Mouse (Mus musculus): ENCODE data around the gene Gm49392. TPM values are rescaled to one million over a fixed set of nuclear protein-coding genes. Genes with fewer than 3 reads are reported as not detected.
A peak's percentile ranks its signal among the peaks of the same experiment; 100 is the strongest.
"Not testable (repeated sequence)": the region's sequence is repeated elsewhere in the genome, so short reads cannot be mapped to it uniquely, and the experiment has no call there.

Gm49392 gene
- under 1 TPM in 1 of 2 experiments, not detected in 1; 0.66 TPM for total RNA-seq (2021)
- long read RNA-seq, experiment 1 = 0 reads
- long read RNA-seq, experiment 2 = 0 reads

- intact Hi-C loops (cut with DNase I; ENCODE audit: low total_unique reads); DNase-seq: not testable (repeated sequence)
Observed at GRCm38 (mm10) chr13:60896794-60897193, at the start of gene Gm49392. Gm49392 (minus strand) TSS chr13:60896894.

DNA sequence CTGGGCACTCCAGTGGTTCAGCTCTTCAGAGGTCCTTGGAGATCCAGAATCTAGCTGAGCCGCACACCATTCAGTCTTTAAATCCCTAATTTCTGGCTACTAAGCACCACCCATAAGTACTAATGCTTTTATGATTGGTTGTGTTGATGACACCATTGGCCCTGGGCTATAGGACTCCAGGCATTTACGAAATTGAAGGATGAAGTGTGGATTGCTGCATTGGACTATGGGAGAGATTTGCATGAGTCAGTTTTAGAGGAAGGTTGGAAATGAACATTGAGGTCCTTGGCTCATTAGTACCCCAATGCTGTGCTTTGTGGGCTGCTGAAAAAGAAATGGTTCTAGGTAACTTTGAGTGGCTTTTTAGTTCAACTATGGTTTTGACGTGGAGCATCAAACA lies 45.2 kb upstream of the Gm49392 start, which contains the start of gene Tpbpa:
Gene Tpbpa (minus strand): TSS at position 101 of the 400 bp plus-strand sequence.
- intact Hi-C loops (cut with DNase I; ENCODE audit: low total_unique reads); DNase-seq: not testable (repeated sequence)

DNA sequence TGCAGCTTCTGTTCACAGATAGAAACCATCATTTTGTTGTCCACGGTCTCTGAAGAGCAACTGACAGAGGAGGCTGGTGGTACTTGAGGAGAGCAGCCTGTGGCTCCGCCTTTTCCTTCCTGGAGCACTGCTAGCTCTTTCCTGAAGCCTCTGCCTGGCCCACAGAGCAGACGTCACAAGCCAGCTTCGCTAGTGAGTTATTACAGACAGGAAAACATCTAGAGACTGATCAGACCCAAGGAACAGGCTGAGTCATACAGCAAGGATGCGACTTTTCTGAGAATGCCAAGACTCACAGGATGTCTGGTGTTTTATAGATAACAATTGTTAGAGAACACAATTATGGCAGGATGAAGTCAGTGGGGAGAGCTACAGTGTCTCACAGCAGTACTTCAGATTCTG lies 39.8 kb upstream of the Gm49392 start, which contains the start of the genes Gm49391 and Ctla2a:
Gene Gm49391 (minus strand): TSS at position 72 of the 402 bp plus-strand sequence.
Gene Ctla2a (minus strand): TSS at position 126 of the 402 bp plus-strand sequence.
- intact Hi-C loops (cut with DNase I; ENCODE audit: low total_unique reads) = no loop called here
- peak; percentile 11 for DNase-seq

DNA sequence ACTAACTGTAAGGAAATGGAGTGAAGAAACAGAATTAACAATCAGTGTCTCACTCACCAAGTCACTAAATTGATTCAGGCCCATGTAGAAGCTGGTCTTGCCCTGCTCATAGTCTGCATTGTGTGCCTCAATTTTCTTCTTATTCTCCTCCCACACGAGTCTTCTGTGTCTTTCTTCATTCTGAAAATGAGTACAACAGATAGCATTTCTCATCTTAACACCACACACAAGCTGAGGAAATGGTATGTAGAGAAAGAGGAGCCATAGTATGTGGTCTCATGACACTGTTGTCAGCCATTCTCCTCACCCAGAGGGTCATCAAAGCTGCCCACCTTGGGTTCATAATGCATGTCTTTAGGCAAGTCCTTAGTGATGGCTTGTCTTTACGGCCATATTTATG lies 38.8 kb upstream of the Gm49392 start, which contains the start of gene Gm49393:
Gene Gm49393 (minus strand): TSS at position 101 of the 400 bp plus-strand sequence.
- DNase-seq; intact Hi-C loops (cut with DNase I; ENCODE audit: low total_unique reads): not testable (repeated sequence)

DNA sequence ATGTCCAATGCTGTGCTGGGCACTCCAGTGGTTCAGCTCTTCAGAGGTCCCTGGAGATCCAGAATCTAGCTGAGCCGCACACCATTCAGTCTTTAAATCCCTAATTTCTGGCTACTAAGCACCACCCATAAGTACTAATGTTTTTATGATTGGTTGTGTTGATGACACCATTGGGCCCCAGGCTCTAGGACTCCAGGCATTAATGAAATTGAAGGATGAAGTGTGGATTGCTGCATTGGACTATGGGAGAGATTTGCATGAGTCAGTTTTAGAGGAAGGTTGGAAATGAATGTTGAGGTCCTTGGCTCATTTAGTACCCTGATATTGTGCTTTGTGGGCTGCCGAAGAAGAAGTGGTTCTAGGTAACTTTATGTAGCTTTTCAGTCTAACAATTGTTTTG lies 8.1 kb upstream of the Gm49392 start, which contains the start of gene Tpbpb:
Gene Tpbpb (minus strand): TSS at position 101 of the 400 bp plus-strand sequence.
- DNase-seq; intact Hi-C loops (cut with DNase I; ENCODE audit: low total_unique reads): not testable (repeated sequence)

DNA sequence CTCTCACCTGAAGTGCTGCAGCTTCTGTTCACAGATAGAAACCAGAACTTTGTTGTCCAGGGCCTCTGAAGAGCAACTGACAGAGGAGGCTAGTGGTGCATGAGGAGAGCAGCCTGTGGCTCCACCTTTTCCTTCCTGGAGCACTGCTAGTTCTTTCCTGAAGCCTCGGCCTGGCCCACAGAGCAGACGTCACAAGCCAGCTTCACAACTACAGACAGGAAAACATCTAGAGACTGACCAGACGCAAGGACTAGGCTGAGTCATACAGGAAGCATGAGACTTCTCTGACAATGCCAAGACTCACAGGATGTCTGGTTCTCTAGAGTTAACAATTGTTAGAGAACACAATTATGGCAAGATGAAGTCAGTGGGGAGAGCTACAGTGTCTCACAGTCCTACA lies 634 bp upstream of the Gm49392 start, which contains the start of gene Ctla2b:
Gene Ctla2b (minus strand): TSS at position 120 of the 400 bp plus-strand sequence.
- intact Hi-C loops (cut with DNase I; ENCODE audit: low total_unique reads) = no loop called here
- DNase-seq = peak; percentile 37

DNA sequence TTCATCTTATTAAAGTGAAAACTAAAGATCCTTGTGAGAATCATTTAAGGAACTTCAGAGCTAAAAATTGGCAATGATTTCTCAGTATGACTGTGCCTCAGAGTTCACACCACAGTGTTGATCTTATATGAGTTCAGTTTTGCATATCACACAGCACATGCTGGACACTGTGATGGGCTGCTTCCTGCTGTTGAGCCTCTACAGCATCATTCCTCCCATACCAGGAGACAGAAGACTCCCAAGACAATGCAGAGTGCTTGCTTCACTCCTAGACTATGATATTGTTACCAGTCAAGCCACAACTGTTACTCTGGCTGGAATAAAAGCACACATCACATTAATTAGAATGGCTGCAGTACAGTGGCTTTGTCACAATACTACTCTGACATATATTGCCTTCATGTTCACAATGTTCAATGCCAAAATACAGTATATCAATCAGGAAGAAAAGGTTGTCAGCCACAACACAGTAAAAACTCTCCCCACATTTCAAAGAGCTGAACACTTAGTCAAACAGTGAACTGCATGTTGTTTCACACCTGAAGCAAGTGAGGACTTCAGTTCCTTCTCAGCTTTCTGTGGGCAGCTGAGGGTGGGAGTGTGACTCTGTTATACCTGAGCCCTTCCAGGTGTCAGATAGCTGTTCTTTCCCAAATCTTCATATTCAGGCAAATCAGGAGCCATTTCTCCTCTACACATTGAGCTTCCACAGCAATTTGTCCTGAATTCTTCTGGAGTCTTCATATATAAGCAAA lies 1.1 kb downstream of the Gm49392 start:
- no peak for DNase-seq
- intact Hi-C loops (cut with DNase I; ENCODE audit: low total_unique reads) = no loop called here

DNA sequence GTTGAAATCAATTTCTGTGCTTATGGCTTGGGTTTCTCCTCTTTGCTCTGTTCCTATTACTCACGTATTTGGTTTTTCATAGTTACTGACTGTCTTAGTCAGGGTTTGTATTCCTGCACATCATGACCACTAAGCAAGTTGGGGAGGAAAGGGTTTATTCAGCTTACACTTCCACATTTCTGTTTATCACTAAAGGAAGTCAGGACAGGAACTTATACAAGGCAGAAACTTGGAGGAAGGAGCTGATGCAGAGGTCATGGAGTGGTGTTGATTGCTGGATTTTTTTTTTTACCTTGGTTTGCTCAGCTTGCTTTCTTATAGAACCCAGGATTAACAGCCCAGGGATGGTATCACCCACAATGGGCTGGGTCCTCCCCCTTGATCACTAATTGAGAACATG lies 4.4 kb downstream of the Gm49392 start:
- intact Hi-C loops (cut with DNase I; ENCODE audit: low total_unique reads) = no loop called here

DNA sequence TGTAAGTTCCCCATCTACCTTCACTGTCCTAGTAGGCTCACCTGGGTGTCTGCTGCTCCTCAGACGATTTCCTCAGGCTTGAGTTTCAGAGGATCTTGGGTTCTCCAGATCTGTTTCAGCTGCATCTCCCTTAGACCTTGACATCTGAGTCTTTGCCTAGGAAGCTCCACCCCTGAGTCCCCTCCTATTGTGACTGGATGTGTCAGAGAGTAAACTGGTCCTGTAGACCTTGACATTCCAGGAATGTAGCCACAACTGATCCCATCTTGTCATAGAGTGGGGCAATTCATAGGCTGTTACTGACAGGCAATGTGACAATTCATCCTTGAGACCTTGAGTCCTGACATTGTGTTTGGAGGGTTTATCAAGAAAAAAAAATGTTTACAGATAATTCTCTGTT lies 32.4 kb downstream of the Gm49392 start, which contains the start of gene 4930486L24Rik:
Gene 4930486L24Rik (minus strand): TSS at position 195 of the 400 bp plus-strand sequence.
- no peak for DNase-seq
- intact Hi-C loops (cut with DNase I; ENCODE audit: low total_unique reads) = no loop called here

More for the DNA sequence above, 4.4 kb downstream of the Gm49392 start:
- DNase-seq = no peak

DNA sequence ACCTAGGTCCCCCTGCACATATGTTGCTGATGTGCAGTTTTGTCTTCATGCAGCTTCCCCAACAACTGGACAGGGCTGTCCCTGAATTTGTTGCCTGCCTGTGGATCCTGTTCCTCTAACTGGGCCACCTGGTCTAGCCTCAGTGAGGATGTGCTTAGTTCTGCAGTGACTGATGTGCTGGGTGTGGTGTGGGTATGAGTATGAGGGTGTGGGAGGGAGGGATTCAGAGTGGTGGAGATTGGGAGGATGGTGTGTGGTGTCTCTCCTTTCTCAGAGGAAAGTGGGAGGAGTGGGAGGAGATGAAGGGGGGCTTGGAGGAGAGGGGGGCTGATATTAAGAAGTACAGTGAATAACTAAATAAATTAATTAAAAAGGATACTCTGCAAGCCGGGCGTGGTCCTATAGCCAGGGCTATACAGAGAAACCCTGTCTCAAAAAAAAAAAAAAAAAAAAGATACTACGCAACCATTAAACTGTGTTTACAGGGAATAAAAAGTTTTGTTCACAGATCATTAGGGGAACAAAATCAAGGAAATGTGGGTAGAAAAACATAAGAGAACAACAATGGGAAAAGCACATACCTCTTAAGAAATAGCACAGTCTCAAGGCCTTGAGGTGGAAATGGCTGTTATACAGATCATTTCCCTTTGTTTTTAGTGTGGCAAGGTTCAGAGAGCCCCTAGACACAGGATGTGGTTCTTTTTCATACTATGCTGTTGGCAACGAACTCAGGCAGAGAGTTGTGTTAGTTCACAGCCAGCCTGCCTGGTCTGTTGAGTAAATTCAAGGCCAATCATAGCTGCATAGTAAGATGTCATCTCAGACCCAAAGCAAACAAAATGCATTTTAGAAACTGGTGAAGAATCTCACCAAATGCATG lies 48.2 kb downstream of the Gm49392 start:
- no peak for DNase-seq

DNA sequence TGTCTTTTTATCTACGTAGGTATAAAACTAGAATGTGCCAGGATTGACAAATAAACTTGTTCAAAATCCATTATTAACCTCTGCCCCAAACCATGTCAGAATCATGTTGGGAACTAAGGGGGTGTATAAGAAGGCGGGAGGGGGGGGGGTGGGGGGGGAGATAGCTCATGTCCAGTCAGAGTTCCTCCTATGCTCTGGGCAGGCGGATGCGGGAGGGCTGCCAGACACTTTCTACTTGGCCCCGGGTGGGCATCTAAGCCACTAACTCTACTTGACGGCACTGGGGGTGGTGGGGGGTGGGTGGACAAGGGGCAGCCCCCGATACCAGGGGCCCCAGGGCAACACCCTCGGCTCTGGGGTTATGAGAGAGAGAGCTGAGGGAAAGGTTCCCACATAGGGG lies 53.5 kb downstream of the Gm49392 start:
- intact Hi-C loops (cut with DNase I; ENCODE audit: low total_unique reads) = no loop called here
- no peak for DNase-seq

More for the DNA sequence above, 48.2 kb downstream of the Gm49392 start:
- intact Hi-C loops (cut with DNase I; ENCODE audit: low total_unique reads) = no loop called here

- DNase-seq = no peak
- intact Hi-C loops (cut with DNase I; ENCODE audit: low total_unique reads) = no loop called here
Observed at GRCm38 (mm10) chr13:60842703-60843102, 54.0 kb downstream of the Gm49392 start.

DNA sequence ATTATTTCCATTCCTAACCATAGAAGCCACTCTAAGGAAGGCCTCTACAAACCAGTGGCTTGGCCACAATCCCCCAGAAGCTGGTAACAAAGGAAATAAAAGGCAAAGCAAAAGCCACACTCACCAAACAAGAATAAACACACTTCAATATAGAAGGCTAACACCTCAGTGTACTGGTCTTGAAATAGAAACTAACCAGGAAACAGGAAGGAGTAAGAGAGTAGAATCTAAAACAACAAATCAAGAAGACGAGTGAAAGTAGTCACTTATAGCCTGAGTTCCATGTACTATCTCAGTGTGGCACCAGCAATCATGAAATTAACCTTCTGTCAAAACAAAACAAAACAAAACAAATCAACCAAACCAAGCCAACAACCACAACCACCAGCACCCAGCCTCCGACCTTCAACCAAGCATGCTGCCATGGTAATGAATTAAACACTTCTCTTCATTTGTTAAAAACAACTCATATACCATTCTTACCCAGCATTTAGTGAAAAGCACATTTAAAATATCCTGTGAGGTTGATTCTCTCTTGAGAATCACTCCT lies 57.3 kb downstream of the Gm49392 start:
- DNase-seq = no peak
- intact Hi-C loops (cut with DNase I; ENCODE audit: low total_unique reads) = no loop called here

DNA sequence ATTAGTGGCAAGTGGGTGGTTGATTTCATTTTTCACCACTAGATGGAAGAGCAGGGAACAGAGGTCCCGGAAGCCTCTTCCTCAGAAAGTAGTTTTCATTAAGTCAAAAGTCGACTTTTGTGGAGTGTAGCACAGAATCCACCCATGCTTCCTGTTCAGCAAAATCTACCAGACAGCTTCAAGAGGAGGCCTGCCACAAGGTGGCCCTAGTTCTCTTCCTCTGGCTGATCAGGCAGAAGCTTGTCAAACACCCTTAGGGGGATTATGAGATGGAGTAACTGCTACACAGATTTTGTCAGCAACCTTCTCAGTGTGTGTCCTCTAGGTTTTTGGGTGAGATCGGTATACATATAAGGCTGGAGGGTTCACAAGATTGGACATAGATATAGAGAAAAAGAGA lies 70.6 kb downstream of the Gm49392 start:
- intact Hi-C loops (cut with DNase I; ENCODE audit: low total_unique reads) = no loop called here

DNA sequence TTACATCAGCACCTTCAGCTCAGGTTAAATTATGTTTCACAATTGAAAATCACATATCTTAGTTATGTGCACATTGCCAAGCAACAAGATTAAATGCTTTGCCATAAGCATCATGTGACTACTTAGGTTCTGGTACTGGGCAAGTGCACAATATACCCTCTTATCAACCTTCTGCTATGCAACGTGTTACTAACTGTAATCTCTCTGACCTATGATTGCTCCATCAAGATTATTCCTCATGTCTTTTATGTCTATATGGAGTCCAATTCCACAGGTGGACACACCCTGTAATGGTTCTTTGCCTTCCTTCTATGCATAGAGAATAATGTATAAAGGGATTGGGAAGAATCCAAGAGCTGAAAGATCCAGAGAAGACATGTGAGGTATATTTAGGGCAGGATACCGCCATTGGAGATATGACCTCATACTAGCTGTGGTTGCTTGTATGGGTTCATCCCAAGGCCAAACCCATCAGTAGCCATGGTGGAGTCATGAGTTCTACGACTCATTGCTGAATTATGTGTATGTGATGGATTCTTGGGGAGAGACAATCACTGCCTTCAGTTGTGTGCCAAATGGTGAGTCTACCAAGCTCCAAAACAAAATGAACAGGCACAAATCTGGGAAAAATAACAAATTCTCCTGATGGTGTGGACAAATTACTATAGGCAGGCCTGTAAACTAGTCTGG lies 76.1 kb downstream of the Gm49392 start:
- DNase-seq = no peak
- intact Hi-C loops (cut with DNase I; ENCODE audit: low total_unique reads) = no loop called here

More for the DNA sequence above, 70.6 kb downstream of the Gm49392 start:
- DNase-seq = no peak

DNA sequence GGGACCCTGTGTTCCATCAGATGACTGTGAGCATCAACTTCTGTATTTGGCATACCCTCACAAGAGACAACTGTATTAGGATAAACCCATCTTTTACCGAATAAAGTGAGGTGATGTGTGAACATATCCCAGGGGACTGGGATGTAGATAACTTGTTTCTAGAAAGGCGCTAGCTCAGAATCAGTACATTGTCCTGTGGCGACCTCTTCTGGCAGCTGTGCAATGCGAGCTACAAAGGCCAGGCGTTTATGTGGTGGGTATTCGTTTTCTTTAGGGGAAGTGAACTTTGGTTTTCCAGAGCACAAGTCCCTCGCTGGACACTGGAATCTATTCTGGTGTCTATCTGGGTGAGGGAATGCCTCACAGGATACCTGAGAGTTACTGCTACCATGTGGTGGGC lies 77.2 kb downstream of the Gm49392 start:
- DNase-seq = peak; percentile 14

GRCm38 (mm10) chr13:60813722-60814121 lies 83.0 kb downstream of the Gm49392 start:
- intact Hi-C loops (cut with DNase I; ENCODE audit: low total_unique reads) = no loop called here
- DNase-seq = no peak

More for the DNA sequence above, 77.2 kb downstream of the Gm49392 start:
- intact Hi-C loops (cut with DNase I; ENCODE audit: low total_unique reads) = loop anchor here (5.0 kb wide), 1 partner anchor 62 kb away; no protein-coding TSS in a partner anchor

GRCm38 (mm10) chr13:60812768-60813167 lies 83.9 kb downstream of the Gm49392 start:
- no peak for DNase-seq
- intact Hi-C loops (cut with DNase I; ENCODE audit: low total_unique reads) = no loop called here

- intact Hi-C loops (cut with DNase I; ENCODE audit: low total_unique reads) = no loop called here
- no peak for DNase-seq
Observed at GRCm38 (mm10) chr13:60809690-60810089, 87.0 kb downstream of the Gm49392 start.
